Mouse (Mus musculus): ENCODE measurements around the gene Pip5k1c.

Gene Pip5k1c

DNA sequence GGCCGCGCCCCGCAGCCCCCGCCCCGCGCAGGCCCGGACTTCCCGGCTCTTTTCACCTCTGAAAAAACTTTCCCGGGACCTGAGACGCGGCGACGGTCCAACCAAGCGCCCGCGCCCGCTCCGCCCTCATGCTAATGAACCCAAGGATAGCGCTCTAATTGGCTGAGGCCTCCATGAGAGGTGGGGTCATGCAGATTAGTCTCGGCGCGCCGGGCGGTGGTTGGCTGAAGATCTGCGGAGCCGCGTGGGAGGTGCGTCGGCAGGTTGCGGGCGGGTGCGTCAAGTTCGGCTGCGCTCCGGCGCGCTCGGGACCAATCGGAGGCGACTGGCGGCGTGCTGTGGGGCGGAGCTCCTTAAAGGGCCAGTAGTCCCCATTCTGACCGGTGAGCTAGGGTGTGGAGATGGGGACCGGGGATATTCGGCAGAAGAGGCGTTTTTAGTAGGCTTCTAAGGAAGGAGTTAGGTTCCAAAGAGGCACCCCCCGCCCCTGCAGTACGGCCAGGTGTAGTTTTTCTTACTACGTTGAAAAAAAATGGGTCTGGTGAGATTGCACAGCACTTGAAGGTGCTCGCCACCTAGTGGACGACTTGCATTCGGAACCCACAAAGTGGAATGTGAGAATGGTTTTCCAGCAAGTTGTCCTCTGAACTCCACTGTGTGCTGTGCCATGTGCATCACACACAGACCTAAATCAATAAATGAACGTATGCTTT lies 57.7 kb downstream of the Pip5k1c start, which contains the start of gene Hmg20b:
Hmg20b (minus strand) TSS at position 130 of the 713 bp plus-strand sequence.
- DNase-seq, result peak; percentile 99 to 100

DNA sequence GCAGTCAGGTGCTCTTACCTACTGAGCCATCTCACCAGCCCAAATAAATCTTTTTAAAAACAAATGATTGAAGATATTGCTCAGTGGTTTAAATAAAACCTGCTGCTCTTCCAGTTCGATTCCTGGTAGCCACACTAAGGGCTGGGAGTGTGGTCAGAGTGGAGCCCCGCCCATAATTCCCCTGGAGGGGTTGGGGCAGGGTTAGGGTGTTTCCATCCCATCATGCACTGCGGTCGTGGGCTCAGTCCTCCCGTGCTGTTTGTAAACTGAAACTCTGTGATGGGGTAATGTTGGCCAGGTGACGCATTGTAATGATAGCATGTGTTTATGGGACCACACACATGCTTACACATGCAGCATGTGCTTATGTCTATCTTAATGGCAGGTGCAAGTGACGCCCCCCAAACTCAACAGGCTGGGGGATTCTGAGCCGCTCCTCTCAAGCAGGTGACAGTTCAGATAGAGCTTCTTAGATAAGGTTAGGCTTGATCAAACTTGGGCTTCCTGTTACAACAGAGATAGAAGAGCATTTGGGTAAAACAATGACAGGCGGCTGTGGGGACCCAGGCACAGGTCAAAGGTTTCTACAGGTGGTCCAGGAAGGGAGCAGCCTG lies 59.0 kb downstream of the Pip5k1c start:
- DNase-seq, result peak; percentile 68 to 77

DNA sequence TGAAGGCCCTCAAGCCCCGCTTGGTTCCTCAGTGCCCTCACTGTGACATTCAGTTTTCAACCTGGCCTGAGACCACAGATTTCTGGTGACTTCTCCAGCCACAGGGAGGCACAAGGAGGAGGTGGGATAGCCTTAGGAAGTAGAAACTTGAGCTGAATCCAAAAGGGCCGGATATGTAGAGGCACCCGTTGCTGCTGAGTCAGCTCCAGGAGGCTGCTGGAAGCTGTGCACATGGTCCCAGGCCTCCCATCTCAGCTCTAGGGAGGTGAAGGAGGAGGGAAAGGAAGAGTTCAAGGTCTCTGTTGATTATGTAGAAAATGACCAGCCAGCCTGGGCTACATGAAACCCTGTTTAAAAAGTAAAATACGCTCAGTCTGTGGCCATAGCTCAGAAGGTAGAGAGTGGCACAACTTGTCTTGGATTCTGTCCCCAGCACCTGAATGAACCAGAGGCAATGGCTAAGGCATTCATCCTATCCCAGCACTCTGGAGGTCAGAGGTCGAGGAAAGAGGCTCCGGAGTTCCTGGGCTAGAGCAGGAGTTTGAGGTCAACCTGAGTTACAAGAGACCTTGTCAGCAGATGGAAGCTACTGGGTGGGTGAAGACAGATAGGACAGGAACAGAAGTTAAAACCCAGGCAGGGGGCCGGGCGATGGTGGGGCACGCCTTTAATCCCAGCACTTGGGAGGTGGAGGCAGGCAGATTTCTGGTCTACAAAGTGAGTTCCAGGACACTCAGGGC lies 62.1 kb downstream of the Pip5k1c start:
- no peak for DNase-seq

- DNase-seq, result no peak
Observed at GRCm38 (mm10) chr10:81355533-81355932, 62.8 kb downstream of the Pip5k1c start.

- DNase-seq, result no peak
Observed at GRCm38 (mm10) chr10:81356352-81356990, 63.7 kb downstream of the Pip5k1c start.

GRCm38 (mm10) chr10:81356991-81357844 lies 64.5 kb downstream of the Pip5k1c start, which contains the start of gene Mfsd12:
TSS of gene Mfsd12 (plus strand) at chr10:81357491.
- peak; percentile 89 to 94 for DNase-seq

DNA sequence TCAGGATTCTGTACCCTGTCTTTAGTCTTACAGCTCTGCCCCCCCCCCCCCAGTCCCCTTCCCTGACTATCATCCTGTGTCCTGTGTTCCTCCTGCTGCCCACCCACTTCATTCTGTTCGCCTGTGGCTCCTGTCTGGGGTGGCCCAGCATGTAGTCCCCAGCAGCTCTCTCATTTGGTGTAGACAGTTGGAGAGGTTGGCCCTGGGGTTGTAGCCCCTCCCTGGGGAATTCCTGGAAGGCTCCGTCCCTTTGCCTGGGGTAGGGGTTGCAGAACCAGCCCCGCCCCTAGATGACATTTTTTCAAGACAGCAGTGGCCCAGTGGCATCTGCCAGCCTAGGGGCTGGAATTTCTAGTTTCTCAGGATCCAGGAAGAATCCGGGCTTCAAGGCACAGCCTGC lies 65.4 kb downstream of the Pip5k1c start:
- no peak for DNase-seq

DNA sequence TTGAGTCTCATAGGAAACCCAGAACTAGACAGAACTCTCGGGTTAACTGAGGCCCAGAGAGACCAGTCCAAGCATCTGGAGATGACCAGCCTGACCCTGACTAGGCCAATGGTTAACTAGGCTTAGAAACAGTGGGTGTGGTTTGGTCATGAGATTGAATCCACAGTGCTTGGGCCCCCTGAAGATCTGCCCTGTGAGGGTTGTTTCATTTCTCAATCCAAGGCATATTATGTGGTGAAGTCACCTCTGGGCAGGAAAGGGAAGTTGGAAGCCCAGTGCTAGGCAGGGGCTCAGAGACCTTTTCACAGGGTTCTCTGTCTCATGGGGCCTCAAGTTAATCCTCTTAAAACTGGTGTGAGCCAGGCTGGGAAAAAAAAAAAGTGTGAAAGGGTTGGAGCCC lies 66.1 kb downstream of the Pip5k1c start:
- DNase-seq, result no peak

DNA sequence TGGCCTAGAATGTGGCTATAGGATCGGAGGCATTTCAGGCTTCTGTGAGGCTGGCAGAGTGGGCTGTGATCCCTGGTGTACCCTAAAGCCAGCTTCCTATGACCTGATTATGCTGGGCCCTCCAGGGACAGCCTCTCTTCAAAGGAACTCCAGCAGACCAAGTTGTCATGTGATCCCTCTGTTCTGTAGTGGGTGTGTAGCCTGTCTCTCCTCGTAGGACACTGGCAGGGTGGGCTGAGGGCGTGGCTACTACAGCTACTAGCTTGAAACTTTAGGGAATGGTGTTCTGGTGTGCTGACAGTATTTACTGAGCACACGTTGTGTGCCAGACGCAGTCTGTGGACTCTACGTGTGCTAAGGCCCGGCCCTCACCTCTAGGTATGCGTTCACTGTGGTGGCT lies 68.0 kb downstream of the Pip5k1c start:
- DNase-seq, result no peak

DNA sequence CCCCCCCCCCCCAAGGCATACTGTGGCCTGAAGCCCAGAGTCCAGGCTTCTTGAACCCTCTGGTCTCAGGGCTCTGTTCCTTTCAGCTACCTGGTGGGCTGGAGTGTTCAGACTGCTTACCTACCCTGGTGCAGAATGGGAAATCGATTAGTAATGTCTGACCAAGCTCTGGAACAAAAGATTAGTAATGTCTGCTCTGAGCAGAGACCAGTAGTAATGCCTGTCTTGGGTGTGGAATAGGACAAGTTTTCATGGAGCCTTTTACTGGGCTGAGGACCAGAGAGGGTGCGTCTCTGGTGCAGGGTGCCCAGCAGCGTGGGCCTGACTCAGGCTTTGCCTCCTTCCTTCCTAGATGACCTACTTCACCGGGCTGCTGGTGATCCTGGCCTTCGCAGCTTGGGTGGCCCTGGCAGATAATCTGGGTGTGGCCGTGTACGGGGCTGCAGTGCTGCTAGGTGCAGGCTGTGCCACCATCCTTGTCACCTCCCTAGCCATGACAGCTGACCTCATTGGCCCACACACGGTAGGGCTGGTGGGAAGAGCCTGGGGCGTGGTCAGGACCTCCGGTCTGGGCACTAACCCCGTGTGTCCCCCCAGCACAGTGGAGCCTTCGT lies 69.7 kb downstream of the Pip5k1c start:
- no peak for DNase-seq

GRCm38 (mm10) chr10:81363436-81364346 lies 70.9 kb downstream of the Pip5k1c start:
- peak in 1 of 2 experiments; percentile 33 for DNase-seq

- DNase-seq, result peak in 1 of 2 experiments; percentile 29
Observed at GRCm38 (mm10) chr10:81364666-81365065, 71.9 kb downstream of the Pip5k1c start.

GRCm38 (mm10) chr10:81365073-81365472 lies 72.3 kb downstream of the Pip5k1c start:
- no peak for DNase-seq

- no peak for DNase-seq
Observed at GRCm38 (mm10) chr10:81365672-81366476, 73.1 kb downstream of the Pip5k1c start, which contains the start of gene 4930404N11Rik. TSS of gene 4930404N11Rik (minus strand) at chr10:81365816.

GRCm38 (mm10) chr10:81366477-81367206 lies 73.9 kb downstream of the Pip5k1c start:
- DNase-seq, result no peak

- DNase-seq, result no peak
Observed at GRCm38 (mm10) chr10:81367207-81367495, 74.4 kb downstream of the Pip5k1c start.

All from thymus, postnatal 36 days (tissue).